Mouse (Mus musculus): ENCODE measurements around the gene Dclk1. TPM values are rescaled to one million over a fixed set of nuclear protein-coding genes. Genes with fewer than 3 reads are reported as not detected.
"Not testable (repeated sequence)": the region's sequence is repeated elsewhere in the genome, so short reads cannot be mapped to it uniquely, and the experiment has no call there.

Gene Dclk1
- polyA plus RNA-seq (2016; fragmentation: Nextera tagmentation; extraction: Ambion mirVana): 36.6 and 44.8 TPM in 2 replicates

DNA sequence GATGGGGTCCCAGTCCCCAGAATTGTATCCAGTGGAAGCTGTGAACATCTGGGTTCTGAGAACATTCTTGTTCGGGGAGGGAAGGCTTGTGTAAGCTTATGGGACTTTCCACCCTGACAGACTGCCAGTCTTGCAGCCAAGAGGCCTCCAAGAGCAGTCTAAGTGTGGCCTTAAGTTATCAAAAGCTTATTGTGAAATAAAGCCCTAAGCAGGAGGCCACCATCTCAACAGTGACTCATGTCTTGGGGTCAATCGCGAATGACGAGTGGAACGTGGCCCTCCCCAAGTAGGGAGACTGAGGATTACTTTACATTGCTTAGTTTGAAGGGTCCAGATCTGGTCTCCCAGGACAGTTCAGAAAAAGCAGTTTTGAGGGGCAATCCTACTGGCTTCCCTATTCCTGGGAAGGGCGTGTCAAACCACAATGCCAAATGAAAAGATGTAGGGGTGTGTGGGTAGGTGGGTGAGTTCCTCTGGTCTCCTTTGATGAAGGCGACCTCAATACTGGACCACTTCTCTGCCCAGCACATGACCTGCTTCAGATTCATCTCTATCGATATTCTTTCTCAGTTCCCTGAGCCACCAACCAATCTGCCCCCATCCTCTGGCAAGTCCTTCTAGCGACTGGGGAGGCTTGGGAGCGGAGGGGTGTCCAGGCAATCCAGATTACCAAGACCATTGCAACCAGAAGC lies at the start of gene Dclk1:
TSS of gene Dclk1 (plus strand) at position 635 of the 692 bp plus-strand sequence.
- WGBS: 37% methylated on average over 10 of the region's 10 CpGs
- Histone ChIP-seq H3K4me3 (peak within 1 kb of the TSS; percentile 80), H3K27ac (replicated peaks) (peak within 1 kb of the TSS; percentile 91), H3K36me3 (replicated peaks) (no peaks in the 10 kb centered on the region; the same call in 1 of the 2 replicates), H3K27me3 (replicated peaks; ENCODE audit: low read depth, poor library complexity, severe bottlenecking) (peaks cover 38% of the 10 kb centered on the region), H3K9me3 (no peaks in the 10 kb centered on the region), H3K4me1 (peaks cover 29% of the 10 kb centered on the region)
- DNase-seq (ENCODE audit: low spot score): no peak

DNA sequence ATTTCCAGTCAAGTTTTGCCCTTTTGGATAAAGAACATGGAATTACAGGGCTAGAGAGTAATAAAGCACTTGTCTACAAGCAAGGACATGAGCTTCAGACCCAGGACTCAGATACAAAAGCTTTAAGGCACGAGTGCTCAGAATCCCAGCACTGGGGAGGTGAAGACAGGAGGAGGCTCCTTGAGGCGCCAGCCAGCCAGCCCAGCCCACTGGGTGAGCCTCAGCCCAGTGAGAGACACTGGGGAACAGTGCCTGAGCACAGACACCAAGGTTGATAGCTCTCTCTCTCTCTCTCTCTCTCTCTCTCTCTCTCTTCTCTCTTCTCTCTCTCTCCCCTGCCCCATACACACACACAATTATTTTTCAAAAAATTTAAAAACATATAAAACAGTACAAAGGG lies 48.8 kb upstream of the Dclk1 start:
- 57% methylated on average over 2 of the region's 2 CpGs for WGBS
- H3K9me3 ChIP-seq: no peaks in the 10 kb centered on the region
- no peak for DNase-seq (ENCODE audit: low spot score)
- no peaks in the 10 kb centered on the region for H3K27me3 ChIP-seq (replicated peaks; ENCODE audit: low read depth, poor library complexity, severe bottlenecking)
- H3K36me3 ChIP-seq (replicated peaks): no peaks in the 10 kb centered on the region
- H3K4me3 ChIP-seq: no peak overlapping the region
- H3K4me1 ChIP-seq: no peaks in the 10 kb centered on the region
- H3K27ac ChIP-seq (replicated peaks): no peak overlapping the region

DNA sequence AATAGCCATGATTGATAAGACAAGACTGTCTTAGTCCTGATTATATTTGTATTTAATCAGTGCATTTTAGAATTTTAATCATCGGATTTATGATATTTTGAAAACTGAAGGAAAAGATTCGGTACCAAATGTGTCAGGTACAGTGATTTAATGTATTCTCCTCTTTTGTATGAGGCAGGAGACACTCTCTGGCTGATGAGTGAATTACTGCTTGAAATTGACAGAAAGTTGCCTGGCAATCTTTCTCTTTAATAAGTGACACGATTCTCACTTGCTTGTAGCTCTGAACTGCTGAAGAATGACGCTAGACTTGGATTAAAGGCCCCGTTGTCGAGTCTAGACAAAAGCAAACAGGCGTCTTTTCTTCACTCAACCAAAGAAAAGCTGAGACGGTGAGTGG lies 47.4 kb upstream of the Dclk1 start:
- no peak overlapping the region for H3K27ac ChIP-seq (replicated peaks)
- H3K36me3 ChIP-seq (replicated peaks): no peaks in the 10 kb centered on the region
- no peak for DNase-seq (ENCODE audit: low spot score)
- H3K27me3 ChIP-seq (replicated peaks; ENCODE audit: low read depth, poor library complexity, severe bottlenecking): no peaks in the 10 kb centered on the region
- WGBS: 81% methylated on average over 8 of the region's 8 CpGs
- no peaks in the 10 kb centered on the region for H3K9me3 ChIP-seq
- H3K4me3 ChIP-seq: no peak overlapping the region
- H3K4me1 ChIP-seq: no peaks in the 10 kb centered on the region

DNA sequence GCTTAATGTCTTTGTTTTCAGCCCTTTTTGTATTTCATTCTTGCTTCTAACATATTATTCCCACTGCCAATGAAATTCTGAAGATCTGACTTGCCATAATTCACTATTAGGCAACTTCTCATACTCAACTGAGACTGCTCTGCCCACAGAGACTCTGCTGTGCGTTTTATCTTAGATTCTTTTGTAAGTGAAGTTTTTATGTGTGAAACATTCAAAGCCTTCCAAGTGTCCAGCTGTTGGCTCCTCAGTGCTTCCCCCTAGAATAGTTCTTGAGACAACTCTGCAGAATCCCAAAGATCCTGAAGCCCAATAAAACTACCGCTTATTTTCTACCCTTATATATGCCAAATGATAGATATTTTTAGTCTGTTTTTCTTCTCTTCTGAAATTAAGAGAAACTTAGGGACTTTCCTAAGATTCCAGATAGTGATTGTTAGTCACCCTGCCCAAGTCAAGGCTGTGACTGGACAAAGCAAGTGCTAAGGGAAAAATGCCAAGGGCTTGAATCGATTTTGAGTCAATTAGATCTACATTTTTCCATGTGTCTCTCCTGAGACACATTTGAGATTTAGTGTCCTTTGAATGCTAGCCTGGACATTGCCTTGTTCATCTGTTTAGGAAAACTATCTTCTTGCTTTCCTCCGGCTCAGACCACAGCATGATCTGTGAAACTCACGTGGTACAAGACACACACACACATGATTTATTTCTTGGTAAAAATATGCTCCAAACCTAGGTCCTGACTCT lies 46.4 kb upstream of the Dclk1 start:
- H3K9me3 ChIP-seq: no peaks in the 10 kb centered on the region
- no peaks in the 10 kb centered on the region for H3K27me3 ChIP-seq (replicated peaks; ENCODE audit: low read depth, poor library complexity, severe bottlenecking)
- no peak overlapping the region for H3K27ac ChIP-seq (replicated peaks)
- H3K36me3 ChIP-seq (replicated peaks): no peaks in the 10 kb centered on the region
- H3K4me3 ChIP-seq: no peak overlapping the region
- WGBS: 90% methylated on average over 5 of the region's 5 CpGs
- no peaks in the 10 kb centered on the region for H3K4me1 ChIP-seq
- DNase-seq (ENCODE audit: low spot score): no peak

DNA sequence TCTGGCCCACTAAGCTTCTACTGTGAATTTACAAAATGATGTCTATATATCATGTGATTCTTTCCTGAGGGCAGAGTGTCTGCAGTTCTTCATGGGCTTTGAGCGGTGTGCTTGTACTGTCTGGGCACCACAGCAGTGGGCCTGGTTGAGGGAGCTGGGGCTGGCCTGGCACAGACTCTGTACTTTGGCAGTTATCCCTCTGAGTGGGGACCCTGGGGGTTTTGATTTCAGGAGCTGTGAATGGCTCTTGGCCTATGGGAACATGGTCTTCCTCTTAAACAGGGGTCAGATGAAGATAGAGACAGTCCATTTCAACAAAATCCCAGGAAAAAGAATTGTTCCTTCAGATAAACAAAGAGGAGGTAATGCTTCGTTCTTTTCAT lies 45.8 kb upstream of the Dclk1 start:
- Histone ChIP-seq H3K27ac (replicated peaks) (no peak overlapping the region), H3K9me3 (no peaks in the 10 kb centered on the region), H3K36me3 (replicated peaks) (no peaks in the 10 kb centered on the region), H3K4me3 (no peak overlapping the region), H3K4me1 (no peaks in the 10 kb centered on the region), H3K27me3 (replicated peaks; ENCODE audit: low read depth, poor library complexity, severe bottlenecking) (no peaks in the 10 kb centered on the region)
- DNase-seq (ENCODE audit: low spot score): no peak
- 90% methylated on average over 2 of the region's 2 CpGs for WGBS

DNA sequence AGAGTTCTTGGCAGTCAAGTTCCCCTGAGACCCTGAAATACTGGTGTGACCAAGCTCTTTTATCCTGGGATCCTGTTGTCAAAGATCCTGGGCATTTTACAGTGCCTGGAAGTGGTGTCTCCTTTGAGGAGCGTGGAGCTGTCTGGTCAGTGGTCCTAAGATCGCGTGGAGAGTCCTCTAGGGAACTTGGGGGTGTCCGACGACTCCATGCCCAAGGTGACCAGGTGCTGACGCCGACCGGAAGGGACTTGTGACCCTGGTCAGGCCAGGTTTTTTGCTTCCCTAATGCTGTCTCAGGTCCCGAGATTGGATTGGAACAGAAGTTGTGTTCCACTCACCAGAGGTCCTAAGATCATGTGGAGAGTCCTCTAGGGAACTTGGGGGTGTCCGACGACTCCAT lies 38.5 kb upstream of the Dclk1 start:
- WGBS: 94% methylated on average over 11 of the region's 11 CpGs
- not testable (repeated sequence) for H3K4me3 ChIP-seq; H3K9me3 ChIP-seq; H3K4me1 ChIP-seq; H3K27me3 ChIP-seq (replicated peaks; ENCODE audit: low read depth, poor library complexity, severe bottlenecking); DNase-seq (ENCODE audit: low spot score); H3K27ac ChIP-seq (replicated peaks); H3K36me3 ChIP-seq (replicated peaks)

DNA sequence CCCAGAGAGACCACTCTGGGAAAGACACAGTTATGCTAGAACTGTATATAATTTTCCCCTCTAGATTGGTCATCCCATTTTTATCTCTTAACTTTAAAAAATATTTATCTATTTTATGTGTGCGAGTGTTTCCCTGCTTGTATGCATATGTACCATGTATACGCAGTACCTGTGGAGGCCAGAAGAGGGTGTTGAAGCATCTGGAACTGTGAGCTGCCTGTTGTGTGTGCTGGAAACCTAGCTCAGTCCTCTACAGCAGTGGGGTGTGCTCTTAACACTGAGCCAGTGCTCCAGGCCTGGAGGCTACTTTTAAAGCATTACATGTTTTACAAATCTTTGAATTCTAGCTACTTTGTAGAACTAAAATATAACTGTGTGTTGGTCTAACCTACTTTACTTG lies 35.8 kb upstream of the Dclk1 start:
- H3K27ac ChIP-seq (replicated peaks): no peak overlapping the region
- H3K36me3 ChIP-seq (replicated peaks): no peaks in the 10 kb centered on the region
- H3K9me3 ChIP-seq: no peaks in the 10 kb centered on the region
- WGBS: 90% methylated on average over 2 of the region's 2 CpGs
- peaks cover 9% of the 10 kb centered on the region; the same call in 1 of the 2 replicates for H3K4me1 ChIP-seq
- no peak overlapping the region for H3K4me3 ChIP-seq
- no peaks in the 10 kb centered on the region for H3K27me3 ChIP-seq (replicated peaks; ENCODE audit: low read depth, poor library complexity, severe bottlenecking)
- no peak for DNase-seq (ENCODE audit: low spot score)

DNA sequence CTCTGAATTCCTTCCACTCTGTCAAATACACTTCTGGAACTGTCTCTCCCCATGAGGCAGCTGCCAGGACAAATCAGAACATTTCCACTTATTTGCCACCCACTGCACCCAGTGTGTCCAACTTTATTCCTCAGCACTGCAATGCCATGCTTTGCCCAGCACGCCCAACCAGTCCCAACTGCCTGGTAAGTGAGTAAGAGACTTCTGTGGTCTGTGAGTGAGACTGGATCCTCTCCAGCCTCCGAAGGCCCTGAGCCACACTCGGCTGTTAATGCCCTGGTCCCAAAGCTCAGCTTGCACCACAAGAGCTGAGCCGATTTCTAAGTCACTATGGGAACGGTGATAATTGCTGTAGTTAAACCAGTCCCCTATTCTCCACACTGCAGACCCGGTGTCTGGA lies 34.5 kb upstream of the Dclk1 start:
- H3K27ac ChIP-seq (replicated peaks): no peak overlapping the region
- WGBS: 65% methylated on average over 6 of the region's 6 CpGs

DNA sequence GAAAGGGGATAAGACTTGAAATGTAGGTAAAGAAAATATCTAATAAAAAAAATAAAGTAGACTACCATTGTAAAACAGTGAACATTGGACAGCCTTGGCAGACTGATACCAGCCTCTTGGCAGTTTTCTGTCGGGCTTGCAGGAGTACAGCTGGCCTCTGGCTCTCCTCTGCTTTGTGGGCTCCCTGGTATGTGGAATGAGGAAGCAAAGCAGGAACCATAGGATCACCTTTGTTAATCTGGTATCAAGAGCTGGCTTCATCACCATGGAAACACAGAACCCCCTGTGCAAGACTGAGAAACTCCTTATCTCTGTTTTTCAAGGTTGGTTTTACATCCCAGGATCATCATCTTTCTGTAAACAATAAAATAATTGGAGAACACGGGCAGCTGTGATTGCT lies 29.9 kb upstream of the Dclk1 start:
- Histone ChIP-seq H3K36me3 (replicated peaks) (no peaks in the 10 kb centered on the region), H3K27ac (replicated peaks) (no peak overlapping the region), H3K9me3 (no peaks in the 10 kb centered on the region), H3K4me1 (peaks cover 13% of the 10 kb centered on the region; the same call in 1 of the 2 replicates), H3K27me3 (replicated peaks; ENCODE audit: low read depth, poor library complexity, severe bottlenecking) (no peaks in the 10 kb centered on the region), H3K4me3 (no peak overlapping the region)
- DNase-seq (ENCODE audit: low spot score): no peak
- WGBS: 31% methylated on average over 2 of the region's 2 CpGs

More for the DNA sequence above, 34.5 kb upstream of the Dclk1 start:
- no peak for DNase-seq (ENCODE audit: low spot score)
- H3K9me3 ChIP-seq: no peaks in the 10 kb centered on the region
- peaks cover 14% of the 10 kb centered on the region; the same call in 1 of the 2 replicates for H3K4me1 ChIP-seq
- no peaks in the 10 kb centered on the region for H3K36me3 ChIP-seq (replicated peaks)
- no peaks in the 10 kb centered on the region for H3K27me3 ChIP-seq (replicated peaks; ENCODE audit: low read depth, poor library complexity, severe bottlenecking)
- H3K4me3 ChIP-seq: no peak overlapping the region

DNA sequence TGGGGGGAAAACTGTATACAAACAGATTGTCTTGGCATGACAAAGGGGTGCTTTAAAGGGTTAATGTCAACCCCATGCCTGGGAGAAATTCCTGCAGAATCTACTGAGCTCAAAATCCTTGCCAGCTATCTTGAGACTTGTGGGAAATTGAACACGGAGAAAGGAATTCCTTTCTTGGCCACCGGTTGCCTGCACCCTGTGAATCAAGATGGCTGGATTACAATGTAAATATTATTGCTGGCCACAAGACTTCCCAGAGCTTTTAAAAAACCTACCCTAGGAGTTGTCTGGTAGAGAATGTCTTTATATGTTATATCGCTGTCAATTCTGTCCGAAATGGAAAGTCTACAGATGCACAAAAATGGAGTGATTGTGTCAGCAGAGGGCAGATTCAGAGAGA lies 28.4 kb upstream of the Dclk1 start:
- Histone ChIP-seq H3K27me3 (replicated peaks; ENCODE audit: low read depth, poor library complexity, severe bottlenecking) (no peaks in the 10 kb centered on the region), H3K9me3 (no peaks in the 10 kb centered on the region), H3K4me3 (no peak overlapping the region), H3K4me1 (0 out of 2 replicates have a peak, but pooled peaks cover 7% of the 10 kb centered on the region), H3K36me3 (replicated peaks) (no peaks in the 10 kb centered on the region), H3K27ac (replicated peaks) (no peak overlapping the region)
- no peak for DNase-seq (ENCODE audit: low spot score)
- 60% methylated on average over 4 of the region's 4 CpGs for WGBS

DNA sequence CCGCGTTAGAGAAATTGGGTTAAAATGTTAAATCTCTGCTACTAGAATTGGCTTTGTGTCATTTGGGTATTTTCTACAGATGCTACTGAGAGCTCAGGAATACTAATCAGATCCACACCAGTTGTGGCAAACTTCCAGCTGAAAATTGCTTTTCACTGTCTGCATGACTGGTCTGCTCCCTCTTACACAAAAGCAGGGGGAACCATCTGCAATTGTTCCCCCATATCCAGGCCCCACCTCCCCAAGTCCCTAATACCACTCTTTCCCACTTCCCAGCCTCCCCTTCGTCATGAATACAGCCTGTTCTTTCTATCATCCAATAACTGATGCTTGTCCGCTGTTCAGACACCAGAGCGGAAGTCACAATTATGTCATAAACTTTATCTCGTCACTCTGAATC lies 27.8 kb upstream of the Dclk1 start:
- H3K4me1 ChIP-seq: 0 out of 2 replicates have a peak, but pooled peaks cover 7% of the 10 kb centered on the region
- H3K36me3 ChIP-seq (replicated peaks): no peaks in the 10 kb centered on the region
- H3K9me3 ChIP-seq: no peaks in the 10 kb centered on the region
- H3K27me3 ChIP-seq (replicated peaks; ENCODE audit: low read depth, poor library complexity, severe bottlenecking): no peaks in the 10 kb centered on the region
- H3K4me3 ChIP-seq: no peak overlapping the region
- H3K27ac ChIP-seq (replicated peaks): no peak overlapping the region
- DNase-seq (ENCODE audit: low spot score): no peak
- WGBS: 85% methylated on average over 6 of the region's 6 CpGs

DNA sequence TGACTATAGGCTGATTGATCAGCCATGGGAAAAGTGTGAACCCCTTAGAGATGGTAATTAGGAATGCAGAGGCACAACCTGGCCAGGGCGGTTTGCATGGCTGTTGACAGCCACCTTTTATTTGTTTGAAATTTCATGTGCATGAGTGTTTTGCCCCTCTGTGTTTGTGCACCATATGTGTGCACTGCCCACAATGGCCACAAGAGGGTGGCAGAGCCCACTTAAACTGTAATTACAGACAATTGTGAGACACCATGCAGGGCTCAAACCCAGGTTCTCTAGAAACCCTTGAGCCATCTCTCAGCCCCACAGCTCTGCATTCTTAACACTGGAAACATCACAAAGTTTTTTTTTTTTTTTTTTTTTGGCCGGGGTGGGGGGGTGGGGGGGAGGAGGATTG lies 19.7 kb upstream of the Dclk1 start:
- Histone ChIP-seq H3K36me3 (replicated peaks) (no peaks in the 10 kb centered on the region), H3K4me1 (peaks cover 9% of the 10 kb centered on the region), H3K4me3 (no peak overlapping the region), H3K27ac (replicated peaks) (no peak overlapping the region), H3K27me3 (replicated peaks; ENCODE audit: low read depth, poor library complexity, severe bottlenecking) (peaks cover 16% of the 10 kb centered on the region; the same call in 1 of the 2 replicates), H3K9me3 (peaks cover 8% of the 10 kb centered on the region; the same call in 1 of the 2 replicates)
- 87% methylated on average over 2 of the region's 2 CpGs for WGBS
- no peak for DNase-seq (ENCODE audit: low spot score)

DNA sequence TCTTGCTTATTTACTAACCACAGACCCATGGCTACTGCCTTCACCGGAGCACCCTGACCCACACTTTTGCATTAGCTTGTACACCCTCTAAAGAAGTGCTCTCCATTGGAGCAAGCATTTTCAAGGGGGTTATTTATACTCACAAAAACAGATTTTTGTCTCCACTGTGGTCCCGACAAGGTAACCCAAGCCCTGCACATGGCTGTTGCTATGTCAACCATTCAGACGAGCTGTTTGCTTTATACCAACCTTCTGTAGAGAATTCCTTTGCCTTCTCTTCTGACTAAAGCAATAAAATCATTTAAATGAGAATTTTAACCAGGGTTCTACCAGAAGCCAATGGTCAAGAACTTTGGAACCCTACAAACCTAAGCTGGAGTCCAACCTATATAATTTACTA lies 18.3 kb upstream of the Dclk1 start:
- Histone ChIP-seq H3K9me3 (peaks cover 8% of the 10 kb centered on the region; the same call in 1 of the 2 replicates), H3K4me1 (peaks cover 9% of the 10 kb centered on the region), H3K36me3 (replicated peaks) (no peaks in the 10 kb centered on the region), H3K27ac (replicated peaks) (no peak overlapping the region), H3K27me3 (replicated peaks; ENCODE audit: low read depth, poor library complexity, severe bottlenecking) (peaks cover 17% of the 10 kb centered on the region; the same call in 1 of the 2 replicates), H3K4me3 (no peak overlapping the region)
- no peak for DNase-seq (ENCODE audit: low spot score)
- 86% methylated on average over 3 of the region's 3 CpGs for WGBS

All from embryonic facial prominence, embryonic 10.5 days (tissue).